Mouse (Mus musculus): ENCODE data around the gene Gjb2. TPM values are rescaled to one million over a fixed set of nuclear protein-coding genes. Genes with fewer than 3 reads are reported as not detected.
"Not testable (repeated sequence)": the region's sequence is repeated elsewhere in the genome, so short reads cannot be mapped to it uniquely, and the experiment has no call there.

The Gjb2 gene
- under 1 TPM; 0.13 to 0.43 TPM for total RNA-seq (2021)
- long read RNA-seq, experiment 1, partial matches to known transcripts, result 0 of 1 reads
- long read RNA-seq, experiment 1, other reads (novel, unspliced or antisense), result 0 of 1 reads
- long read RNA-seq, experiment 2, result 0 reads

DNA sequence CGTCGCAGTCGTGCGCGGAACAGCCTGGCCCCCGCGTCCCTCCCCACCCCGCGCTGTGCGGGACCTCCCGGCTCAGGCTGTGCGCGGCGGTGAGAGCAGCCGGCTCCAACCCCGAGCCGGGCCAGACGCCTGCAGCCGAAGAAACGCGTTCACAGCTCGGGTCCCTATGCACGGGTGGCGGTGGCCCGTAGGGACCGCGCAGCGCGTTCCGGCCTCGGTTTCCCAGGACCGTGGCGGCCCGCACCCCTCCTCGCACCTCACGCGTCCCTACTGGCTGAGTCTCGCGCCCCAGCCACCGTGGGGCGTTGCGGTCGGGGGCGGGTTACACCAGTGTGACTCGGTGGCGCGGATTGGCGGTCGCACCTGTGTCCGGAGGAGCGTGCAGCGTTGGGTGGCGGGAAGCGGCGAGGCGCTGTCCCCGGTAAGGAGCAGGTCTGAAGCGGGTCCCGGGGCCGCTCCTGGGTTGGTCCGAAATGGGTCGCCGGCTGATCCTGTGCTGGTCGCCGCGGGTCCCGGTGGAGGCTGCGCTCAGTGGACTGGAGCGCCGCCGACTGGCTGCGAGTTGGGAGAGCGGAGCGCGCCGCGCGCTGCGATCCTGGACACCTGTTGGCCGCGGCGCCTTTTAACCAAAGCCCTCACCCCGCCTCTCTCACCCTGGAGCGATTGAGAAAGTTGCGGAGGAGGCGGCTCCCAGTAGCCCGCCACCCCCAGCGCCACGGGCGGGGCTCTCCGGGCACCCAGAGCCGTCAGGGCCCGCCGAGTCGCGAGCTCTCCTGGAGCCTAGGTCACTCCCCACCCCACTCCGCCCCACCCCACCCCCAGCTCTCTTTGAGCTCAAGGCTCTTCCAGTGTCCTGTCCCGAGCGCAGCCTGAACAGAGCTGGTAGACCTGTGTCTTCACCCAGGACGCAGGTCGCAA lies at the start of gene Gjb2:
TSS of gene Gjb2 (minus strand) at position 597 of the 918 bp plus-strand sequence.
- DNase-seq, result no peak

- no peak for DNase-seq
Measured at GRCm38 (mm10) chr14:57145741-57146140, 41.2 kb upstream of the Gjb2 start.

DNA sequence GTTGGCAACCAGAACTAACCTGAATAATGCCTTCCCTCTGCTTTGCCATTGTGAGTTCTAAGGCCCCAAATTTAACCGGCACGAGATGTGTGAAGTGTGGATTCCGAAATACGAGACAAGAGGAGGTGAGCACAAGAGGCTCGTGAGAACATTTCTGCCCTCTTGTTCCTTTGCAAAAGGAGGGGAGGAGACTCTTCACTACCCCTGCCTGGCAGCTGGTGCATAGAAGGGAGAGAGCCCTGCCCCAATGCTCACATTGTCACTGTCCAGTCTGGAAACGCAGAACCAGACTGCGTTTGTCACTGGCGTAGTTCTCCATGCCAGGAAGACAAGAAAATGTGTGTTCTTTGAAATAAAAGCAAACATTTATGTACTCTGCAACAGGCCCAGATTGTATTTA lies 30.8 kb upstream of the Gjb2 start:
- DNase-seq, result no peak

DNA sequence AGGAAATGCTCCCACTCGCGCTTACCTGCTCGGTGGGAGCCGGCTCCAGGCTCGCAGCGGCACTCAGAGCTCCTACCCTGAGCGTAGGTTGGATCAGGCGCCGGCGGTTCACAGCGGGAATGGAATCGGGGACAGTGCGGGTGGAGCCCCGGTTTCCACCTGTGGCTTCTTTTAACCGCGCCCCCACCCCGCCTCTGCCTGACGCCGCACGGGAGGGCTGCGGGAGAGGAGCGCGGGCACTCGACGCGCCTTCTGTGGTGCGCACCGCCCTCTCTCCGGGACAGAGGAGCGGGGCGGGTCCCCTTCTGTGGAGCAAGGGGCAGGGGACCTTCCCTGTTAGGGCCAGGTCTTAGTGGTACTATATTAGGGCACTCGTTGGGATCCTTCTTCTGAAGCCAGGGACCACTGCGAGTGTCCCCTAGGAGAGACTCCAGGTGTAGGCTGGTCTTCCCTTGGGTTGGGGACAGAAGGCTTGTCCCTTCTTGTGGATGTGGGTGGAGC lies 28.7 kb upstream of the Gjb2 start, which contains the start of gene Gjb6:
TSS of gene Gjb6 (minus strand) at position 451 of the 501 bp plus-strand sequence.
- DNase-seq, result no peak

DNA sequence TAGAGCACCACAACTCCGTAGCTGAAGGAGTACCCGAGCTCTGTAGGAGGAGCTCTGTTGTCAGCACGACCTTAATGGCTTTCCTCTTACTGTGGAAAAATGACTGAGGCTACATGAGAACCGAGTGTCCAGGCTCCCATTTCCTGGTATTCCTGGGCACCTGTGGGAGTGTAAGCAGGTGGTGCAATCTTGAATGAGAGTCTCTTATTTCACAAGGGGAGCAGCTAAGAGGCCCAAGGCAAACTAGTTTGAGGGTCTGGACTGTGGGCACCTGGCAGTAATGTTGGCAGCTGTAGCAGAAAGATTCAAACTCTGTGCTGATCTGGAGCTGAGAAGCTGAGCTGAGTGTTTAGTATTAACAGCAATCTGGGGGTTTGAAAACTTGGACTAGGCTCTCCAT lies 22.9 kb upstream of the Gjb2 start:
- no peak for DNase-seq

DNA sequence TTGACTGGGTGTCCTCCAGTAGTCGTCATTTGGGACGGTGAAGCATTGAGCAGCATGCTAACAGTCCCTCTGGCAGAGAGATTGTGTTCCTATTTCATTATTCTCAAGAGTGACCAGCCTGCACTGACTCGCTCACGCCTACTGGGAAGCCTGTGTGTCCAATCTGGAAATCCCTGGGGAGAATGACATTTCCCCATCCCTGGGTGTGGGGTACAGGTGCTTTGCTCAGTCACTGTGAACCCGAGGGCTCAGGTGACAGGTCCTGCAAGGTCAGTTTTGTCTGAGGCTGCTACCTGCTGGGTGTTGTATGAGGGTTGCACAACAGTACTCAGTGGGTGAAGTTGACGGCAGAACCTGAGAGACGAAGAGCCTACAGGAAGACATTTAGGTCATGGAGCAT lies 17.8 kb upstream of the Gjb2 start:
- no peak for DNase-seq

DNA sequence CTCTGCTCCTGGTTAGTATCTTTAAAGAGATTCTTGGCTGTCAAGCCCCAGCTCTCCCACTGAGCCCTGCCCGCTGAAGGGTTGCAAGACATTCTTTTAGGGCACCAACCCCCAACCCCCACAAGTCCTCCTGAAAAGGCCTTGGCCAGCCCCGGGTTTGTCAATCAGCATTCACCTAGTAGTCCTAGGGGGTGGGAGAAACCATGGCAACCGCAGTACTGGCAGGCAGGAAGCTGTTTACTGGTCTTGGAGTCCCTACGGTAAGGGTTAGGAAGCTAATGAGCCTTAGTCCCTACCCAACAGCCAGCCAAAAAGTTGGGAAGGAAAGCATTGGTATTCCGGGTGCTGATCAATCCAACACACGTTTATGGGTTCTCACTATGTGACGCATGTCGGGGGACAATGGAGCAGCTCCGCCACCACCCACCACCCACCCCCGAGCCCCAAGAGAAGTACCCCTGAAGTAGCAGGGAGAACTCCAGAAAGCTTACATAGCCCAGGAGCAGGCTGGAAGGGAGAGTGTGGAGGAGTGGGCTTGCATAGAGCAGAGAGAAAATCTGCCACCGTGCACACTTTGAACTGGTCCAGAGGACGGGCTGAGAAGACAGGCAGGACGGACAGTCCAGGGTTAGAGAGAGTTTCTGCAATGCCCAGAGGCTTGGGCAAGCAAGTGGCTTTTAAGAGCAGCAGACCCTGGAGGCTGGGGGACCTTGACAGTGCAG lies 11.5 kb upstream of the Gjb2 start, which contains the start of gene Gm4491:
TSS of gene Gm4491 (minus strand) at position 61 of the 722 bp plus-strand sequence.
- no peak for DNase-seq

DNA sequence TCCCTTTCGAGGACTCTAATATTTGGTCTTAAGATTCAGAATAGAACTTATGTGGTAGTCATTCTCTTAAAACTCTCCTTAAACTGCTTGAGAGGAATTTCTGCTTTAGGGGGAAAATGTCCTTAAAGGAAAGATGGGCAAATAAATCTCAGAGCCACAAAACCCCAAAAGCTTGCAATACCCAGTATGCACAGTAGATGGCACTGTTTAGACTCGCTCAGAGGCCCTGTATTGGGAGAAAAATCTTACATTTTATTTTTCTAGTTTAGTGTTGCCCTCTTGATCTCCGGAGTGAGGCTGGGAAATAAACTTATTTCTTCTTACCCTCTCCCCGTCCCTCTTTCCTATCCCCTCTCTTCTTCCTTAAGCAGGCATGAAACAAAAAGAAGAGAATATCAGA lies 4.7 kb upstream of the Gjb2 start:
- no peak for DNase-seq

GRCm38 (mm10) chr14:57107916-57108315 lies 3.4 kb upstream of the Gjb2 start:
- DNase-seq, result no peak

DNA sequence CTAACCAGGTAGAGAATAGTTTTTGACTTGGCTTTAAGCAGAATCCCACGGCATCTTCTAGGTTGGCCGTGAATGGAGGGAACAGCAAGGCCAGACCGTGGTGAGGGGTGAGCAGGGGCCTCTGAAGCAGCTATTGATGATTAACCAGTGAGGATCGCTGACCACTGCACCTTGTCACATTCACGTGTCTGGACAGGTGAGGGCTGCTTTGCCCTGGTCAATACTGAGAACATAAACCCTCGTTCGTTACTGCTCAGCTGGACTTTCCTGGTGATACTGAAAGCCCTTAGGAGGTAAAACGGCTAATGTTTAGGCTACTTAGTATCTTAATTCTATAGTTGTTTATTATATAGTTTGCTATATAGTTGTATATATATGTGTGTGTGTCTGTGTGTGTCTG lies 2.6 kb upstream of the Gjb2 start:
- DNase-seq, result no peak

GRCm38 (mm10) chr14:57105721-57106120 lies 1.2 kb upstream of the Gjb2 start:
- DNase-seq, result no peak

DNA sequence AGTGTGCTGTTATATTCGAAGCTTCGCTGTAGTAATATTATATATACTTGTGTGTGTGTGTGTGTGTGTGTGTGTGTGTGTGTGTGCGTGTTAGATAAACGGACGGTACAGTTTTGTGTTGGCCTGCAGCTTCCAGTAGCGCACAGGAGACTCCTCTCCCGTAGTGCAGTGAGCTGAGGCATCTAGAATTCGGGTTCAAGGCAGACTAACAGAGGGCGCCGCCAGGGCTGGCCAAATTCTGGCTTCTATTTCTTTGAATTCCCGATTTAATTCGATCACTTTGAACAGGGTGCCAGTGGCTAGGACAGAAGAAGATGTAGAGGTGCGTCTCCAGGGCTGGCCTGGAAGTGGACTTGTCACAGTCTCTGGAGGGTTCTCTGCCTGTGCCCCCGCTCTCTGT lies 609 bp upstream of the Gjb2 start:
- no peak for DNase-seq

DNA sequence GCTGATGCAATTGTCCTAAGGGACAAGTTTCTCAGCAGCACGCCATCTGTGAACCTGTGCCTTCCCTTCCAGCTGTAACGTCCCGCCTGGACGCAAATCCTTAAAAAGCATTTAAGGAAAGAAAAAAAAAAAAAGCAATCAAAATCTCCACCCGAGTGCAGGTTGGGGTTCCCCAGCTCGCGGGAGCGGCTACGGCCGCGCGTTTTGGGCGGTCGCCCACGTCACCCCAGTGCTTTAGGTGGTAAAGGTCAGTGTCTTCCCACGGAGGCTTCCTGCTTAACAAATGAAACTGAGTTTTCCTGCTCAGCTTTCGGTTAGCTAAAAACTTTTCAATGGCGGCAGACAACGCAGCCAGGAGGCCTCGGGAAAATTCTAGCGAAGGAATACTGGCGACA lies 794 bp downstream of the Gjb2 start:
- no peak for DNase-seq

- no peak for DNase-seq
Measured at GRCm38 (mm10) chr14:57103121-57103520, 1.4 kb downstream of the Gjb2 start.

- no peak for DNase-seq
Measured at GRCm38 (mm10) chr14:57101623-57102022, 2.9 kb downstream of the Gjb2 start.

GRCm38 (mm10) chr14:57095855-57096254 lies 8.6 kb downstream of the Gjb2 start:
- no peak for DNase-seq

GRCm38 (mm10) chr14:57093029-57093428 lies 11.5 kb downstream of the Gjb2 start:
- DNase-seq, result no peak

DNA sequence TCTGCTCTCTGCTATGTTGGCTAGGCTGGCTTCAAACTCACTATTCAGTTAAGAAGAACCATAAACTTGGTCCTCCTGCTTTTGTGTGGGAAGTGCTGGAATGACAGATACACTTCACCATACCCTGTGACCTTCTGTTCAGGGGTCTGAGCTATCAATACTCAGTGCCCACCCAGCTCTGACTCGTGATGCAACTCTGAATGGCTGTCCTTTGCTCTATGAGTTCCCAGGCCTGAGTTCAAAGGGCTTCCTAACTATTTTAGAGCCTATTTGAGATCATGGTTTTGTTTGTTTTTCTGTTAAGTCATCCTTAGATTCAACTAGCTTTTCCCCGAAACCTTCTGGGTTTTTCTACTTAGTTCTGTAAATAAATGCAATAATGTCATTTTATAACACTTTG lies 14.5 kb downstream of the Gjb2 start:
- no peak for DNase-seq

DNA sequence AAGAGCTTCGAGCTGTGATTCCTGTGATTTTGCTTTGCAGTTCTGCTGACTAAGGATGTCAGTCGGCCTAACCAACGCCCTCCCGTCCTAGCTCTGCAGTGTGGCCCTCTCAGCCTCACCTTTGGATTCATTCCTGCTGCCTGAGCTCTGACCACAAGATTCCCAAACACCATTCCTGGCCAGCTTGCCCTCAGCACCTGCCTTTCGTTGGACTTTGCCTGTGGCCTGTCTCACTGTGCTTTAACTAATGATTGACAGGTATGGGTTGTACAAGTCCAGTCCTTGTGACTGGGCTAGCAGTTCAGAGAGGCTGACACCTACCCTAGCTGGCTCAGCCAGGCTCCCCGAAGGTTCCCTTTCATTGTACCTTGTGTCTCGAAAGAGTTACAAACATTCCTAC lies 15.4 kb downstream of the Gjb2 start:
- no peak for DNase-seq

DNA sequence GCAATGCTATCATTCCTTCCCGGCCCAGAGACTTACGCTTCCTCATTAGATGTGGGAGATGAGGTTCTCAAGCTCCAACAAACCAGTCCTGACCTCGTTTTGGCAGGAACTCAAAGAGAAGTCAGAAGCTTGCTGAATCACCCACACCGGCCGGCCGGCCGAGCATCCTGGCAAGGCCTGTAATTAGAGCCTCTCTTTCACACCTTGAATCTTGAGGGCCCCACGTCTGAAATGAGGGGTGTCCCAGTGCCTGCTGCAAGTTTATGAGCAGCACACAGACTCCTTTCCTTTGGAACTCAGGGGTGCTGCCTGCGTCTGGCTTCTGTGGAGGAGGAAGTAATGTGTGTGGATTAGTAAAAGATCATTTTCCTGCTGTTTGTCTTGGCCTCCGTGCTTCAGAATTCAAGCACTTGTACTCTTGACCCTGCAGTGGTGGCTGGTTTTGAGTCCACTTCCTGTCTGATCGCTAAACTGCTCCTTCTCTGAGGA lies 20.3 kb downstream of the Gjb2 start:
- no peak for DNase-seq

DNA sequence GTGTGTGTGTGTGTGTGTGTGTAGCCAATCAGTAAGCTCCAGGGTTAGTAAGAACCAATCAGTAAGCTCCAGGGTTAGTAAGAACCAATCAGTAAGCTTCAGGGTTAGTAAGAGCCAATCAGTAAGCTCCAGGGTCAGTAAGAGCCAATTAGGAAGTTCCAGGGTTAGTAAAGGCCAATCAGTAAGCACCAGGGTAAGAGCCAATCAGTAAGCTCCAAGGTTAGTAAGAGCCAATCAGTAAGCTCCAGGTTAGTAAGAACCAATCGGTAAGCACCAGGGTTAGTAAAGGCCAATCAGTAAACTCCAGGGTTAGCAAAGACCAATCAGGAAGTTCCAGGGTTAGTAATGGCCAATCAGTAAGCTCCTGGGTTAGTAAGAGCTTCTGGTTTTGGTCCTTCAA lies 21.6 kb downstream of the Gjb2 start:
- no peak for DNase-seq

GRCm38 (mm10) chr14:57075537-57075936 lies 29.0 kb downstream of the Gjb2 start:
- no peak for DNase-seq

- not testable (repeated sequence) for DNase-seq
Measured at GRCm38 (mm10) chr14:57069906-57070305, 34.6 kb downstream of the Gjb2 start.

Data from gastrocnemius, postnatal 25 days (tissue).